Mouse (Mus musculus) embryonic facial prominence, embryonic 13.5 days (tissue): ENCODE measurements at regions not wholly inside any gene's neighbourhood (a gene's known extent, or its start where the extent isn't known, plus 50 kb on each side); places are given as distances from the start of the nearest gene placed in this dataset.

Experiments used
- ATAC-seq: fragments of 200-750 bp; cut with Nextera tagmentation; 2 replicates; pipeline ENCODE4 v1.8.0; 2017; ENCODE audit warnings: low read depth; ENCODE audit not compliant: insufficient number of reproducible peaks, insufficient read depth, low FRiP score, low TSS enrichment
- H3K27ac ChIP-seq: fragments of 300-500 bp; sonication (generic); 2 replicates; pipeline ENCODE4 v1.5.1; 2015; ENCODE audit warnings: moderate library complexity, mild to moderate bottlenecking, inconsistent platforms
- H3K27me3 ChIP-seq: fragments of 300-500 bp; sonication (generic); 2 replicates; pipeline ENCODE4 v1.6.1; 2015; ENCODE audit warnings: mild to moderate bottlenecking, inconsistent platforms
- H3K36me3 ChIP-seq: fragments of 300-500 bp; sonication (generic); 2 replicates; pipeline ENCODE4 v1.6.1; 2015; ENCODE audit warnings: mild to moderate bottlenecking, inconsistent platforms
- H3K4me1 ChIP-seq: fragments of 300-500 bp; sonication (generic); 2 replicates; pipeline ENCODE4 v1.6.1; 2015; ENCODE audit warnings: inconsistent platforms
- H3K4me2 ChIP-seq: fragments of 300-500 bp; sonication (generic); 2 replicates; pipeline ENCODE4 v1.6.1; 2015; ENCODE audit warnings: moderate library complexity, mild to moderate bottlenecking, inconsistent platforms
- H3K4me3 ChIP-seq: fragments of 300-500 bp; sonication (generic); 2 replicates; pipeline ENCODE4 v1.5.1; 2015; ENCODE audit warnings: mild to moderate bottlenecking, inconsistent platforms
- H3K9ac ChIP-seq: fragments of 300-500 bp; sonication (generic); 2 replicates; pipeline ENCODE4 v1.6.1; 2015; ENCODE audit warnings: mild to moderate bottlenecking, inconsistent platforms
- H3K9me3 ChIP-seq: fragments of 300-500 bp; sonication (generic); 2 replicates; pipeline ENCODE4 v1.6.1; 2016; ENCODE audit warnings: inconsistent platforms
- WGBS: fragments of 180-500 bp; shearing (Covaris S2); methylation state at CpG from one replicate; pipeline ENCODE4 v1.1.7; 2015; ENCODE audit warnings: mixed read lengths; 5-methylcytosine and 5-hydroxymethylcytosine counted together

- H3K9me3 ChIP-seq = no peaks in the 10 kb centered on the region
- no peaks in the 10 kb centered on the region for H3K36me3 ChIP-seq
- H3K4me3 ChIP-seq = no peak overlapping the region
- WGBS = 91% methylated on average over 2 of the region's 2 CpGs
- ATAC-seq = no peak
- no peak overlapping the region for H3K9ac ChIP-seq
- no peaks in the 10 kb centered on the region for H3K27me3 ChIP-seq
- H3K4me1 ChIP-seq = no peaks in the 10 kb centered on the region
- no peak overlapping the region for H3K4me2 ChIP-seq
- no peak overlapping the region for H3K27ac ChIP-seq
Measured at GRCm38 (mm10) chr9:115468641-115469040, 158.4 kb upstream of the Stt3b start.

- no peaks in the 10 kb centered on the region for H3K36me3 ChIP-seq
- 82% methylated on average over 6 of the region's 6 CpGs for WGBS
- ATAC-seq = no peak
Measured at GRCm38 (mm10) chr9:115471582-115471981, 161.4 kb upstream of the Stt3b start.

GRCm38 (mm10) chr9:115473037-115473436 lies 162.8 kb upstream of the Stt3b start:
- ATAC-seq = no peak
- no peak overlapping the region for H3K9ac ChIP-seq
- H3K27ac ChIP-seq = no peak overlapping the region
- WGBS = 91% methylated on average over 3 of the region's 3 CpGs
- H3K27me3 ChIP-seq = no peaks in the 10 kb centered on the region
- H3K9me3 ChIP-seq = no peaks in the 10 kb centered on the region
- H3K36me3 ChIP-seq = no peaks in the 10 kb centered on the region
- no peaks in the 10 kb centered on the region for H3K4me1 ChIP-seq
- H3K4me2 ChIP-seq = no peak overlapping the region
- H3K4me3 ChIP-seq = no peak overlapping the region

More at GRCm38 (mm10) chr9:115471582-115471981, 161.4 kb upstream of the Stt3b start:
- Histone ChIP-seq H3K4me2 (no peak overlapping the region), H3K4me1 (no peaks in the 10 kb centered on the region), H3K9me3 (no peaks in the 10 kb centered on the region), H3K27me3 (no peaks in the 10 kb centered on the region), H3K27ac (no peak overlapping the region), H3K4me3 (no peak overlapping the region), H3K9ac (no peak overlapping the region)

GRCm38 (mm10) chr9:115473847-115474246 lies 163.6 kb upstream of the Stt3b start:
- Histone ChIP-seq H3K9ac (no peak overlapping the region), H3K4me2 (no peak overlapping the region), H3K4me1 (no peaks in the 10 kb centered on the region), H3K9me3 (no peaks in the 10 kb centered on the region), H3K27ac (no peak overlapping the region), H3K4me3 (no peak overlapping the region), H3K27me3 (no peaks in the 10 kb centered on the region), H3K36me3 (no peaks in the 10 kb centered on the region)
- WGBS = 88% methylated on average over 5 of the region's 5 CpGs
- ATAC-seq = no peak

- no peak overlapping the region for H3K4me3 ChIP-seq
- H3K9me3 ChIP-seq = no peaks in the 10 kb centered on the region
- H3K4me1 ChIP-seq = no peaks in the 10 kb centered on the region
- H3K27me3 ChIP-seq = no peaks in the 10 kb centered on the region
- H3K36me3 ChIP-seq = no peaks in the 10 kb centered on the region
- no peak overlapping the region for H3K27ac ChIP-seq
- H3K9ac ChIP-seq = no peak overlapping the region
- WGBS = 90% methylated on average over 8 of the region's 8 CpGs
- ATAC-seq = no peak
- no peak overlapping the region for H3K4me2 ChIP-seq
Measured at GRCm38 (mm10) chr9:115474342-115474741, 164.1 kb upstream of the Stt3b start.

- Histone ChIP-seq H3K9me3 (no peaks in the 10 kb centered on the region), H3K4me2 (no peak overlapping the region), H3K4me3 (no peak overlapping the region), H3K27ac (no peak overlapping the region), H3K9ac (no peak overlapping the region), H3K4me1 (no peaks in the 10 kb centered on the region), H3K36me3 (no peaks in the 10 kb centered on the region), H3K27me3 (no peaks in the 10 kb centered on the region)
- 74% methylated on average over 17 of the region's 17 CpGs for WGBS
- no peak for ATAC-seq
Measured at GRCm38 (mm10) chr9:115476205-115476604, 166.0 kb upstream of the Stt3b start.

GRCm38 (mm10) chr9:115477556-115478220 lies 167.5 kb upstream of the Stt3b start:
- no peak for ATAC-seq
- WGBS = 87% methylated on average over 6 of the region's 6 CpGs

GRCm38 (mm10) chr9:115478946-115479345 lies 168.7 kb upstream of the Stt3b start:
- Histone ChIP-seq H3K4me2 (no peak overlapping the region), H3K4me3 (no peak overlapping the region), H3K9ac (no peak overlapping the region), H3K27me3 (no peaks in the 10 kb centered on the region), H3K27ac (no peak overlapping the region), H3K4me1 (no peaks in the 10 kb centered on the region), H3K36me3 (no peaks in the 10 kb centered on the region), H3K9me3 (no peaks in the 10 kb centered on the region)
- 64% methylated on average over 3 of the region's 3 CpGs for WGBS
- ATAC-seq = no peak

More at GRCm38 (mm10) chr9:115477556-115478220, 167.5 kb upstream of the Stt3b start:
- Histone ChIP-seq H3K27me3 (no peaks in the 10 kb centered on the region), H3K9ac (no peak overlapping the region), H3K4me3 (no peak overlapping the region), H3K4me1 (no peaks in the 10 kb centered on the region), H3K36me3 (no peaks in the 10 kb centered on the region), H3K9me3 (no peaks in the 10 kb centered on the region), H3K27ac (no peak overlapping the region), H3K4me2 (no peak overlapping the region)

GRCm38 (mm10) chr9:115481176-115481575 lies 171.0 kb upstream of the Stt3b start:
- Histone ChIP-seq H3K9ac (no peak overlapping the region), H3K4me3 (no peak overlapping the region), H3K36me3 (no peaks in the 10 kb centered on the region), H3K9me3 (no peaks in the 10 kb centered on the region), H3K4me1 (no peaks in the 10 kb centered on the region), H3K4me2 (no peak overlapping the region), H3K27me3 (no peaks in the 10 kb centered on the region), H3K27ac (no peak overlapping the region)
- 71% methylated on average over 5 of the region's 5 CpGs for WGBS
- no peak for ATAC-seq

GRCm38 (mm10) chr9:115483024-115483423 lies 172.8 kb upstream of the Stt3b start:
- Histone ChIP-seq H3K4me3 (no peak overlapping the region), H3K36me3 (no peaks in the 10 kb centered on the region), H3K27ac (no peak overlapping the region), H3K27me3 (no peaks in the 10 kb centered on the region), H3K9me3 (no peaks in the 10 kb centered on the region), H3K4me2 (no peak overlapping the region), H3K4me1 (no peaks in the 10 kb centered on the region), H3K9ac (no peak overlapping the region)
- no peak for ATAC-seq
- 78% methylated on average over 7 of the region's 7 CpGs for WGBS

GRCm38 (mm10) chr9:115483721-115484120 lies 173.5 kb upstream of the Stt3b start:
- no peak overlapping the region for H3K9ac ChIP-seq
- no peak for ATAC-seq
- no peaks in the 10 kb centered on the region for H3K4me1 ChIP-seq
- 60% methylated on average over 2 of the region's 2 CpGs for WGBS
- H3K4me2 ChIP-seq = no peak overlapping the region
- H3K27ac ChIP-seq = no peak overlapping the region
- no peaks in the 10 kb centered on the region for H3K36me3 ChIP-seq
- no peaks in the 10 kb centered on the region for H3K27me3 ChIP-seq
- H3K4me3 ChIP-seq = no peak overlapping the region
- H3K9me3 ChIP-seq = no peaks in the 10 kb centered on the region

GRCm38 (mm10) chr9:115484408-115484807 lies 174.2 kb upstream of the Stt3b start:
- H3K9me3 ChIP-seq = no peaks in the 10 kb centered on the region
- 87% methylated on average over 1 of the region's 1 CpGs for WGBS
- no peaks in the 10 kb centered on the region for H3K27me3 ChIP-seq
- H3K4me1 ChIP-seq = no peaks in the 10 kb centered on the region
- H3K36me3 ChIP-seq = no peaks in the 10 kb centered on the region
- no peak overlapping the region for H3K4me3 ChIP-seq
- no peak overlapping the region for H3K9ac ChIP-seq
- no peak overlapping the region for H3K27ac ChIP-seq
- H3K4me2 ChIP-seq = no peak overlapping the region
- no peak for ATAC-seq
